Mouse (Mus musculus) thymus, postnatal 10 days (tissue): ENCODE measurements around the gene Robo1.

Experiments
- DNase-seq, 2 experiments: peaks; one replicate each; pipeline ENCODE4 v3.0.0; 2021; ENCODE audit warnings: low spot score in 2 of 2

The Robo1 gene

GRCm38 (mm10) chr16:72603487-72604206 lies 295.5 kb downstream of the Robo1 start:
- DNase-seq, result no peak

- DNase-seq, result peak in 1 of 2 experiments; percentile 22
These were observed 297.0 kb downstream of the Robo1 start for GRCm38 (mm10) chr16:72605066-72605465.

DNA sequence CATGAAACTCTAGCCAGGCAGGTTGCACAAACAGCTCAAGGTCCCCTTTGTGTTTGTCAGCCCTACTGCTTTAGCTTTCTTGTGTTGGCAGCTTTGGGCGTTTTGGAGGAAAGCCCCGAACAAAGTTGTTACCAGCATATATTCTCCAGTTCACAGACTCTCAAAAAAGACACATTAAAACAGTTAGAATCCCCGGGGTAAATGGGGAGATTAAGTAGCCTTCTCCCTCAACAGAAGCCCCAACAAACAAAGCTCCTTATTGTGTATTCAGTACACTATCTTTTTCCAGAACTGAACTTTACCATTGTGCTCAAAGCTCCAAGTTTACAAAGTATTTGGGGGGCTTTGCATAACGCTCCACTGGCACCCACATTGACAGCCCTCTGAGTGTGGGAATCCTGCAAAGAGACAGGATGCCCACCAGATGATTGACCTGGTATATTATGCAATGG lies 302.6 kb downstream of the Robo1 start:
- no peak for DNase-seq

- DNase-seq, result no peak
These were observed 306.8 kb downstream of the Robo1 start for GRCm38 (mm10) chr16:72614898-72615297.

DNA sequence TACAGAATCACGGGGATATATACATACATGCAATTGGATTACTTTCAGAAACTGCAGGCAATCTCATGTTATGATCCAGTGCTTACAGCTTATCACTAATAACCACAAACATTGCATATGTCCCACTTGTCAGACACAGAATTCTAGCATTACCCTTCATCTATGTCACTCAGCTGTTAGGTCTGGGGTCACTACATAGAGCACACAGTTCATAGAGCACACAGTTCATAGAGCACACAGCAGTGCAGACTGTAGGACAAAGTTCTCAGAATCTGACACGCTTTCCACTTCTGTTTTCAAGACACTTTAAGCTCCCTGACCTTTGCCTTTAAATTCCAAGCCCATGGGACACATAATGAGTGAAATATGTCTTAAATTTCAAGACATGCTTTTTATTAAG lies 307.3 kb downstream of the Robo1 start:
- no peak for DNase-seq

GRCm38 (mm10) chr16:72622371-72622770 lies 314.3 kb downstream of the Robo1 start:
- DNase-seq, result no peak

DNA sequence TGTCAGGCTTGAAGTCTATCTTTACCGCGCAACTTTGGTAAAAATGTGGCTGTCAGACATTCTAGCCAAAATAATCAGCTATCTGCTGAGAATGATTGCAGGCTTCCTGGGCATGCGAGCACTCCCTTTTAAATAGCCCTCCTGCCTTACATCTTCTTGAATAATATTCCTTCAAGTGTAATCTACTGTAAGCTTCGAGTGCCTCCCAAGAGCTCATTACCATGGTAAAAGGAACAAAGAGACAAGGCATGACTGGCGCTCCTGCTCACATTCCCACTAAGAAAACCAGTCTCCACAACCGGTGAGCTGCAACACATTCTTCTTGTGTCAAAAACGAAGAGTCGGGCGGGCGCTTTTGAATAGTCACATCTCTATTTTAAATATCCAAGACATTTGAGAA lies 314.8 kb downstream of the Robo1 start:
- no peak for DNase-seq

DNA sequence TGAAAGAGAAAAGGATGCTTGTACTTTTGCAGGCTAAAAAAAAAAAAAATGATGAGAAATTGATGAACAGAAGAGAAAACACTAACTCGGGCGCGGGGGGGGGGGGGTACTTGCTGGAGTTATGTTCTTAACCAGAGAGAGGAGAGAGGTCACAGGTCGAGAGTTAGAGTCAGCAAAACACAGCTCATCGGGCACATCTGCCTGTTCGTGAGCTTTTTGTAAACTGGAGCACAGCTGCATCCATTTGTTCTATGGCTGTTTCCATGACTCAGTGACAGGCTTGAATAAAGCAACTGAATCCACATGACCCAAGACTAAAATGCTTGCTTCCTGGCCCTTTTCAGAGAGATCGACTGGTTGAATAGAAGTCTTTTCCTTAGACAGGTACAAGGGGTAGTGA lies 325.7 kb downstream of the Robo1 start:
- no peak for DNase-seq

- DNase-seq, result no peak
These were observed 331.3 kb downstream of the Robo1 start for GRCm38 (mm10) chr16:72639332-72639940.

DNA sequence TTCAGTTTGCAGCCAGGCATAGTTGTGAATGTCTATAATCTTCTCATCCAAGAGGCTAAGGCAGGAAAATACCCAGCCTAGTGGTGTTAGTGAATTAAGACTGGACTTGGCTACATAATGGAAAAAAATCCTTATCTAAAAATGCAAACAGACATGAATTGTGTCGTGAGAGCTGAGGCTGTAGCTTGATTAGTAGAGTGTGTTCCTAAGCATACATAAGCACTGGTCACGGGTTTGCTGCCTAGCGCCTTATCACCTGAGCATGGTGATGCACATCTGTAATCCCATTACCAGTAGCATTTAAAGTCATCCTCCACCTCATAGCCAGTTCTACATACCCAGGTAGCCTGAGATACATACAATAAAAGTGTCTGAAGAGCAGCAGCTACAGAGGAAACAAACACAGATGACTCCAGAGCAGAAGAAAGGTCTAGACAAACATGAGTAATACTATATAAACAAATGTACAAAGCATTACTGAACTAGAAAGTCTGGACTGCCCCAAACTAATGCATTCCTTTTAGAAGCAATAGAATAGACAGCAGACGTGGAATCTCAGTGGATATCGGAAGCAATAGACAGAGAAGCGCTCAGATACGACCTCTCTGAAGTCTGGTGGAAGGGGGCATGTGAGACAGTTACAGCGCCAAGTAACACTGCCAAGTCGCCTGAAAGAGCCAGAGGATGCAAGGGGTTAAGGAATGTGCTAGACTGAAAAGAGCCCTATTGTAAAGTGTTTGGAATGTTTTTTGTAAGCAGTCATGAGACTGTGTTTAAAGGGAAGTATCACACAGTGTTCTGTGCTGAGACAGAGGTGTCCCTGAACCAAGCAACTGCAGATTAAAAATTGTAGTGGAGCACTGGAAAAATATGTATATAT lies 333.1 kb downstream of the Robo1 start:
- no peak for DNase-seq

DNA sequence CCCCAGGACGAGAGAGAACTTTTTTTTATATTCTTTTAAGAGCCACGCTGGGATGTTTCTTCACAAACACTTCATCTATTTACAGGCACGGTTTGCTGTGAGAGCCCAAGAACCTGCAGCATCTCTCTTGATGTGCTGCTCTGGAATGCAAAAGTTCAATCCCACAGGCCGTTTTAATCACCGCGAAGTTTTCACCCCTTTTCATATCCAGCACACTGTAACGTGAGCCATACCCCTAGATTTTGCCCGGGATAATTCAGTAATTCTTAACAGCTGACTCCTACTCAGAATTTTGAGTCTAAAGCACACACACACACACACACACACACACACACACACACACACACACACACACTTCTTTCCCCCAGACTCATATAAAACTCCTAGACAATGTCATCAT lies 337.8 kb downstream of the Robo1 start:
- no peak for DNase-seq

- peak in 1 of 2 experiments; percentile 15 for DNase-seq
These were observed 341.2 kb downstream of the Robo1 start for GRCm38 (mm10) chr16:72649314-72649713.

DNA sequence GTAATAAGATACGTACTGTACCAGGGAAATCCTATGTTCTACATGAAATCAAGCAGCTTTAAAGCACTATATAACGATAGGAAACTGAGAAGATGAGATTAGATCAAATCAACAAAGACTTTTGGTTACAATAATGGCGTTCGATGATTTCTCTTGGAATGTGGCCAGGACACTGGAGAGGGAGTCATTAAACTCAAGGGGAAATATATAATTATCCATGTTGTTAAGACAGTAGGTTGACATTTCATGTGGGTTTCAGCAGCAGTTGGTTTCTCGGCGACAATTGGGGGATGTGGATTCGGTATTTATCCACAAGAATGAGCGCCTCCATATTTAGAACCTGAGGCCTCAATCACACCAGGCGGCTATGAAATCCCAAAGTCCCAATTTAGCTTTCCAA lies 347.3 kb downstream of the Robo1 start:
- DNase-seq, result no peak

DNA sequence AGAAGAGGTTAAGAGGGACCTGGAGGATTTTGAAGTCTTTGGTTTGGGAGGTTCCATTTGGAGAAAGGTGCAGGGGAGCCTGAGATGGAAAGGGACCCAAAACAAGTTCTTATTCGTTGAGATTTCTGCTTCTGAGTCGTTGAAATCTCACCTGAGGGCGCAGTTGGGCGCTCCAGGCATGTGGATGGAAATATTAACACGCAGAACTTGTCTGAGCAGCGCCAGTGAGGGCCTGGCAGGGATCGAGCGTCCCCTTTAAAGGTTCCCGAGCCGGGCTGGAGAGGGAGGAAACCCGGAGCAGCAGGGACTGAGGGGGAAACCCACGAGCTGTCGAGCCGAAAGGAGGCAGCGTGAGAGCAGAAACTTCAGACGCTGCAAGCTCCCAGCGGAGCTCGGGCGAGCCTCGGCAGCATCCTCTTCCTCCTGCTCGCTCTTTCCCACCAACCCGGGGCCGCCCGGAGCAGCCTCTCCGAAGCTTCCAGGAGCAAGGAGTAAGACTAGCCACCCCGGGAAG lies 354.8 kb downstream of the Robo1 start:
- DNase-seq, result no peak

DNA sequence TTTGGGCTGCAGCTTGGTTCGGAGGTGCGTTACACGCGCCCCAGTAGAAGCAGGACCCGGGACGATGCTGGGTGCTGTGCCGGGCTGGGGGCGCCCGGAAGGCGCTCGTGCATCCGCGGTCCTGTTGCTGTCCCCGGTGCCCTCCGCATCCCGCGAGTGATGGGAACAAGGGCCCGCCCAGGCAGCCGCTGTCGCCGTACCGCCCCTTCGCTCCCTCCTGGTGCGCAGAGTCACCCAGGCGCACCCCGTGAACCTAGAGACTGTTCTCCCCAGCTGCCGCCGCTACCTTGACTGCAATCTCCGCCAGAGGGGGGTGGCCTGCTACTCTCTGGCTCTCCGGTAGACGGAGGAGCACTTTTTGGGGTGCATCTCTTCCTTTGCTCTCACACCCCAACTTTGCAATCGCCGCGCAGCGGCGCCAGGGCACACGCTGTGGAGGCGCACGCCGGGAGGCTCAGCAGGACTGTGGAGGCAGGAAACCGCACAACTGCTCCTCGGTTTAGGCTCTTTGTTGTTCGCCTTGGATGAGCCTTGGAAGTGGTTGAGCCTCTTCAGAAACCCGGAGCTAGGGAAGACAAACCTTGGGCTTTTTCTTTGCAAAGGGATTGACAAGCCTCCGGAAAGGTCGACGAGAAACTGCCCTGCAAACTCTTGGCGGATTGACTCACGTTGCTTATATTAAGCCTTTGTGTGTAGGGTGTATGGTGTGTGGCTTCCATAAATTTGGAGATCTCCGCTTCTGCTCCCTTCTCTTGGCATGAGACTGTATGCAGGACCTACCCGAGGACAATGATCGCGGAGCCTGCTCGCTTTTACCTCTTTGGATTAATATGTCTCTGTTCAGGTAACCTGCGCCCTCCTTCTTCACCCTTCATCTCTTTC lies 355.5 kb downstream of the Robo1 start:
- DNase-seq, result peak; percentile 14 to 43

DNA sequence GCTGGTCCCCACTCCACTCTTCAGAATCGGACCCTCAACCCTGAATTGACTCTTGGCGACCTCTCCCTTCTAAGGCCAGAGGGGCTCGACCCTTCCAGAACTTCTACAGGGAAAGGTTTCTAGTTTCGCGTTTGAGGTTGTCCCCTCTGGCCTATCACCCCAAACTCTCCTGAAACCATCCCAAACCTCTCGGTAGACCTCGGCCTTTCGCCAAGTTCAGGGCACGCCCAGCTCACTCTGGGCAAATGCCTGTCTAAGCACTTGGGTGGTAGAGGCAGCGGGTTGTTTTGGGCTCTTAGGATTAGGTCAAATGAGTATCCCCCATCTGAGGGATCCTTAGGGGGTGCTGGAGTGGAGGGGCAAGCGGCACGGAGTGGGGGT lies 356.1 kb downstream of the Robo1 start:
- no peak for DNase-seq

DNA sequence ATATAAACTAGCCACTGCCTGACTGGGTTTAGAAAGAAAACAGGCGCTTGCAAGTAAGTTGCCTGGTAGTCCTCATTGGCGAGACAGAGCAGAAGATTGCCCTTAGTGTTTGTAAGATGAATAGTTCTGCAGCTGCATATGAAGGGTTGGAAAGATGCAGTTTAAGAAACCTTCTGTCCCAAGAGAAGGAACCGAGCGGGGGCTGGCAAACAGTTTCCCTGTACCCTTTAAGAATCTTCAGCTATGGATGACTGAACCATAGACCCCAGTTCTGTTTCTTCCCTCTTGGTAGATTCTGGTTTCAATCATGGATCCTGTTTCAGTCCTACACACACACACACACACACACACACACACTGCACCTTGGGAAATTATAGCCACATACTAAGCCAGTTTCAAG lies 356.7 kb downstream of the Robo1 start:
- no peak for DNase-seq

- DNase-seq, result no peak
These were observed 357.3 kb downstream of the Robo1 start for GRCm38 (mm10) chr16:72665454-72665853.

GRCm38 (mm10) chr16:72670240-72671038 lies 362.3 kb downstream of the Robo1 start:
- DNase-seq, result no peak

DNA sequence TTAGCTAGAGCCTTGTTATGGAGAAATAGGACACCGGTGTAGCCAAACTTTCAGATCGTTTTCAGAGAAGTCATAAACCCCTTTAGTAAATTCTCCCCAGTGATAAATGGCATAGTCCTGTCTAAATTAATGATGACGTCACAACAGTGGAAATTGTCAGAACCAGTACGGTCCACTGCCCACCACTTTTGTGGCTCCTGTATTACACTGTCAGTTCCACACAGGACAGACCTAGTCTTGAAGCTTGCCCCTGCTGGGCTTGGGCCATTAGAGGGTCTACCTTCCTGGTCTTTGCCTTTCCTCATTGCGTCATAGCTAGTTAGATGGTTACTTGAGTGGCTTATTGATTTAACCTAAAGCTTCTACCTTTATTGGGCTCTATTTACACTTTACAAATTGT lies 369.1 kb downstream of the Robo1 start:
- DNase-seq, result no peak

DNA sequence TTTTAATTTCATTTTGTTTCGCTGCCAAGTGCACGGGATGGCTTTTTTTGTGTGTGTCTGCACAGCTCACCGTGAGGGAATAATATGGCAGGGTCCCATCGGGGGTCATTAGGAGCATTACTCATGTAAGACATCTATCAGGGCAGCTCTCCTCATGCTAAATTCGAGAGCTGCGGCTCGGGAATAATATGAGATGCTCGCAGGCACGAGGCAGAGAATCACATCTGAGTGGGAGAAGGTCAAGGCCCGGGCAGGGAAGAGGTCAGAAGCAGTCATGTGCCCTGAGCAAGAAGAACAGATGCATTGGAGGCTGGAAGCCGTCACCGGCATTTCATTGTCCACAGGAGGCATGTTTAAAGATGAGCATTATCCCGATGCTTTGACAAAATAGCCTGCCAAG lies 370.3 kb downstream of the Robo1 start:
- DNase-seq, result no peak
